Mouse (Mus musculus) thymus, adult 2 months (tissue): ENCODE measurements around the gene Ninj1.

Experiments used
- CTCF ChIP-seq: fragments of 200-500 bp; IDR thresholded peaks from 2 replicates; pipeline ENCODE4 v1.5.1; 2012; ENCODE audit warnings: mild to moderate bottlenecking, control low read depth, low read length, moderate library complexity, borderline replicate concordance; ENCODE audit not compliant: control insufficient read depth, poor library complexity, insufficient read depth; ENCODE audit errors: extremely low read depth
- POLR2A ChIP-seq: fragments of 200-500 bp; IDR thresholded peaks from 2 replicates; pipeline ENCODE4 v1.6.1; 2012; ENCODE audit warnings: mild to moderate bottlenecking, low read length, control low read depth, moderate library complexity; ENCODE audit not compliant: control insufficient read depth, poor library complexity, insufficient read depth; ENCODE audit errors: extremely low read depth

DNA sequence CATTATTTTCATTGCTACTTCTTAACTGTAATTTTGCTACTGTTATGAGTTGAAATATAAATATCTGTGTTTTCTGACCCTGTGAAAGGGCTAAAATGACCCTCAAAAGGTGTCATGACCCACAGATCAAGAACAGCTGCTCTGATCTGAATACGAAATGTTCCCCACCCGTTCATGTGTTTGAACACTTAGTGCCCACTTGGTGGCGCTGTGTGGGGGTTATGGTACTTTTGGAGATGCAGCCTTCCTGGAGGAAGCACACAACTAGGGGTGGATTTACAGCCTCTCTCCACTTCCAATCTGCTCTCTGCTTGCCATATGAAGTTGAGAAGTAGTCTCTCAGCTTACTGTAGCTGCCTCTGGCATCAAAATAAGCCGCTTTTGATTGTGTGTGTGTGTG, 47.4 kb downstream of the Ninj1 start:
- no peak for TF ChIP-seq POLR2A
- TF ChIP-seq CTCF: no peak
